Mouse (Mus musculus) small intestine, adult 2 months (tissue): ENCODE results near the gene 2410137M14Rik.

Source experiments
- CTCF ChIP-seq: fragments of 200-500 bp; IDR thresholded peaks from 2 replicates; pipeline ENCODE4 v1.5.1; 2012; ENCODE audit warnings: low read depth, mild to moderate bottlenecking, control low read depth, inconsistent platforms, low read length, moderate library complexity, mixed read lengths; ENCODE audit not compliant: insufficient replicate concordance, insufficient read length; ENCODE audit errors: extremely low read depth
- POLR2A ChIP-seq: fragments of 200-500 bp; IDR thresholded peaks from 2 replicates; pipeline ENCODE4 v1.6.1; 2012; ENCODE audit warnings: low read depth, mild to moderate bottlenecking, control low read depth, inconsistent platforms, low read length, moderate library complexity

GRCm38 (mm10) chr17:36981845-36982244 is 808 bp upstream of the 2410137M14Rik start:
- TF ChIP-seq POLR2A (no peak), CTCF (no peak)
